Mouse (Mus musculus) olfactory bulb, adult 2 months (tissue): ENCODE measurements around the gene Mepe.

Source experiments
- CTCF ChIP-seq: fragments of 200-500 bp; IDR thresholded peaks from 2 replicates; pipeline ENCODE4 v1.5.1; 2012; ENCODE audit warnings: low read depth, mild to moderate bottlenecking, low read length, moderate library complexity; ENCODE audit not compliant: insufficient read depth
- POLR2A ChIP-seq: fragments of 200-500 bp; IDR thresholded peaks from 2 replicates; pipeline ENCODE4 v1.6.1; 2012; ENCODE audit warnings: mild to moderate bottlenecking, low read depth, low read length, moderate library complexity; ENCODE audit not compliant: insufficient read depth

DNA sequence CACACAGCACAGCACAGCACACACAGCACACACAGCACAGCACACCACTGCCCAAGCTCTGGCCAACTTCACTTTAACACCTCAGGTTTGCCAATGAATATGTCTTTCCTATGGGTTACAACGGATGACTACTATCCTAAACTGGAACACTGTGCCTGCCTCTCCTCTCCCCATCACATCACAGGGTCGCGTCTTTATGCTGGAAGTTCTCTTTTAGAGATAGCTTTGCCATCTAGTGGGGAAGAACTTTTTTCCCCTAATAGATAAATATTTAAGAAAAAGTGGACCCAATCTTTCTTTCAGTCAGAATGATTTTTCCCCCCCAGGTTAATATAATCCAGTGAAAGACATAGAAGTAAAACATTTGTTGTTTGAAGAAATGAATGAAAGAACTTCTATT is 7.2 kb downstream of the Mepe start:
- no peak for TF ChIP-seq CTCF
- no peak for TF ChIP-seq POLR2A
